Mouse (Mus musculus) E14TG2a.4 (cell line): ENCODE data around the gene Slc4a1.

Source experiments
- H3K27me3 ChIP-seq: 2 replicates; pipeline ENCODE4 v1.6.1; 2014; ENCODE audit warnings: low read length, control low read depth; ENCODE audit not compliant: insufficient read depth
- H3K36me3 ChIP-seq: 2 replicates; pipeline ENCODE4 v1.6.1; 2014; ENCODE audit warnings: low read length, control low read depth; ENCODE audit not compliant: insufficient read depth
- H3K4me1 ChIP-seq: replicated peaks from 2 replicates; pipeline ENCODE4 v1.6.1; 2014; ENCODE audit warnings: low read depth, low read length, control low read depth
- H3K4me3 ChIP-seq: replicated peaks from 2 replicates; pipeline ENCODE4 v1.5.1; 2014; ENCODE audit warnings: mild to moderate bottlenecking, low read length
- H3K9me3 ChIP-seq: 2 replicates; pipeline ENCODE4 v1.6.1; 2014; ENCODE audit warnings: low read length, control low read depth
- CTCF ChIP-seq: conservative IDR thresholded peaks from 2 replicates; pipeline ENCODE4 v1.5.1; 2014; ENCODE audit warnings: low read length
- NANOG ChIP-seq: IDR thresholded peaks from 2 replicates; pipeline ENCODE4 v1.6.1; 2014; ENCODE audit warnings: borderline replicate concordance, low read length, mixed read lengths
- POU5F1 ChIP-seq: IDR thresholded peaks from 2 replicates; pipeline ENCODE4 v1.6.1; 2014; ENCODE audit warnings: low read length, borderline replicate concordance

The Slc4a1 gene

DNA sequence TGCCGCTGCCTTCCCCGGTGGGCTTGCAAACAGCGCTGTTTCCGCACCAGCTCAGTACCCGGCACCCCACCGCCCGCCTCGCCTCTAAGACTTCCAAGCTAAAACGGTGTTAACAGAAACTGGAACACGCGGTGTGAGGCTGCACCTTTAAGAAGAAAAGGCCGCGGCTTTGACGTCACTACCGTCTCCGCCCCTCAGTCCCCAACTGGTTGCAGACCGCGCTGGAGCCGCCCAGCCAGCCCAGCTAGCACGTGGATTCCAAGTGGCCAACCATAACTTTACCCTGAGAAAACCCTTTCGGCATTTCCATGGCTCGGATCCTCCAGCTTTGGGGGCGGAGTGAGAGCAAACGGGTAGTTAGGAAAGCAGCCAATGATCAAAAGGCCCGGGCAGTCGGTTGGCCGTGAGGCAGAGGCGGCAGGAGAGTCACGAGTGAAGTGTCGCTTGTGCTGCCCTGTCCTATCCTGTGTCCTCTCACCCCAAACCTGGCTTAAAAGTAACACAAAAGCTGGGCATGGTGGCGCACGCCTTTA lies 42.4 kb upstream of the Slc4a1 start:
- Histone ChIP-seq H3K4me1 (peaks cover 58% of the 10 kb centered on the region), H3K27me3 (0 out of 2 replicates have a peak, but pooled peaks cover 2% of the 10 kb centered on the region), H3K36me3 (peaks cover 31% of the 10 kb centered on the region), H3K4me3 (peak overlapping the region; percentile 97), H3K9me3 (no peaks in the 10 kb centered on the region)
- TF ChIP-seq CTCF (no peak), POU5F1 (no peak), NANOG (no peak)

DNA sequence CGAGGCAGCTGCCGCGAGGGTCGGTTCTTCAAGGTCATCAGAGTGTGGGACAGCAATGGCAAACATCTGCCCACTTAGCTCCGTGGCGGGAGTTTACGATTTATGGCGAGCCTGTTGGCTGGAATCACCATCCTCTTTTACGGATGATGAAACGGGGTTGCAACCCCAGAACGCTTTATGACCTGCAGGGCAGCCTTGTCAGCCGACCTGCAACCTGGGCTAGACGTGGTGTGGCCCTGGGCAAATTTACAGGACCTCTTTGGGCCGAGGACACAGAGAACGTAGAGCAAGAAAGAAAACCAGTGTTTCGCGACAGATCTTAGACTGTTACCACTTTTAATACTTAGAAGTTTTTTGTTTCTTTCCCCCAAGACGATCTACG lies 41.8 kb upstream of the Slc4a1 start, which contains the start of gene Slc25a39:
Gene Slc25a39, minus strand, starts transcription at position 113 of the 382 bp plus-strand sequence.
- TF ChIP-seq NANOG (no peak), CTCF (no peak), POU5F1 (no peak)
- no peaks in the 10 kb centered on the region for H3K27me3 ChIP-seq
- H3K36me3 ChIP-seq, result peaks cover 37% of the 10 kb centered on the region
- no peaks in the 10 kb centered on the region for H3K9me3 ChIP-seq
- peak within 1 kb of the TSS; percentile 97 for H3K4me3 ChIP-seq
- peaks cover 63% of the 10 kb centered on the region for H3K4me1 ChIP-seq

GRCm38 (mm10) chr11:102406900-102407833 lies 41.2 kb upstream of the Slc4a1 start:
- H3K4me1 ChIP-seq, result peaks cover 69% of the 10 kb centered on the region
- TF ChIP-seq CTCF (no peak), POU5F1 (no peak), NANOG (no peak)
- no peaks in the 10 kb centered on the region for H3K9me3 ChIP-seq
- peak overlapping the region; percentile 97 for H3K4me3 ChIP-seq
- peaks cover 43% of the 10 kb centered on the region for H3K36me3 ChIP-seq
- H3K27me3 ChIP-seq, result no peaks in the 10 kb centered on the region

- TF ChIP-seq POU5F1 (no peak), NANOG (no peak), CTCF (no peak)
- H3K9me3 ChIP-seq, result no peaks in the 10 kb centered on the region
- H3K27me3 ChIP-seq, result no peaks in the 10 kb centered on the region
- peaks cover 51% of the 10 kb centered on the region for H3K36me3 ChIP-seq
- peaks cover 69% of the 10 kb centered on the region for H3K4me1 ChIP-seq
- peak overlapping the region; percentile 97 for H3K4me3 ChIP-seq
Observed at GRCm38 (mm10) chr11:102406401-102406800, 40.4 kb upstream of the Slc4a1 start.

DNA sequence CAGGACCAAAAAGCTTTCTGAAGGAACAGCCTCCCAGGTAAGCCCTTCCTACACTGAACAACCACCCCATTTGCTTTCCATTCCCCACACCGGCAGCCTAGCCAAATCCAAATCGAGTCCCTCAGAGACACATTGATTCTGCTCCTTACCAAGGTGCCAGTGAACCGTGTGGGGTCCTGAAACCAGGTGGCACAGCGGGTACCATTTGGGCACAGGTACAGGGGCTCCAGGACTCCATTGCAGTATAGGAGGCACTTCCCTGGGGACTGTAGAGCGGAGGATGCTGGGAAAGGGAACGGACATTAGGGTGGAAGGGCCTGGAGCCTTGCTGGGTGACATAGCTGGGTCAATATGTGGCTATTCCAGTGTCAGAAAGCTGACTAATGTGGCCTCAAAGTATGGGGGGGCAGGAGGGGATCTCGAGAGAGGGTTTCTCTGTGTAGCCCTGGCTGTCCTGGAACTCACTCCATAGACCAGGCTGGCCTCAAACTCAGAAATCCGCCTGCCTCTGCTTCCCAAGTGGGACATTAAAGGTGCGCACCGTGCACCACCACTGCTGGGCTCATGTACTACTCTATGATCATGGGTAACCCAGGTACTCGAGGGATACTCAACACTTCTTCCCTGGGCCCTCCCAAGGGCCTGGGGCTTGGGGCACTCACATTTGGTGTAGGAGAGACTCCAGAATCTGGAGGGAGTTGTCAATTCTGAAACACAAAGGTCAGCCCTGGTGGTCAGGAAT lies 39.7 kb upstream of the Slc4a1 start:
- peak overlapping the region; percentile 97 for H3K4me3 ChIP-seq
- no peak for TF ChIP-seq NANOG
- no peak for TF ChIP-seq POU5F1
- TF ChIP-seq CTCF, result no peak
- no peaks in the 10 kb centered on the region for H3K9me3 ChIP-seq
- H3K36me3 ChIP-seq, result peaks cover 58% of the 10 kb centered on the region
- no peaks in the 10 kb centered on the region for H3K27me3 ChIP-seq
- H3K4me1 ChIP-seq, result peaks cover 71% of the 10 kb centered on the region

DNA sequence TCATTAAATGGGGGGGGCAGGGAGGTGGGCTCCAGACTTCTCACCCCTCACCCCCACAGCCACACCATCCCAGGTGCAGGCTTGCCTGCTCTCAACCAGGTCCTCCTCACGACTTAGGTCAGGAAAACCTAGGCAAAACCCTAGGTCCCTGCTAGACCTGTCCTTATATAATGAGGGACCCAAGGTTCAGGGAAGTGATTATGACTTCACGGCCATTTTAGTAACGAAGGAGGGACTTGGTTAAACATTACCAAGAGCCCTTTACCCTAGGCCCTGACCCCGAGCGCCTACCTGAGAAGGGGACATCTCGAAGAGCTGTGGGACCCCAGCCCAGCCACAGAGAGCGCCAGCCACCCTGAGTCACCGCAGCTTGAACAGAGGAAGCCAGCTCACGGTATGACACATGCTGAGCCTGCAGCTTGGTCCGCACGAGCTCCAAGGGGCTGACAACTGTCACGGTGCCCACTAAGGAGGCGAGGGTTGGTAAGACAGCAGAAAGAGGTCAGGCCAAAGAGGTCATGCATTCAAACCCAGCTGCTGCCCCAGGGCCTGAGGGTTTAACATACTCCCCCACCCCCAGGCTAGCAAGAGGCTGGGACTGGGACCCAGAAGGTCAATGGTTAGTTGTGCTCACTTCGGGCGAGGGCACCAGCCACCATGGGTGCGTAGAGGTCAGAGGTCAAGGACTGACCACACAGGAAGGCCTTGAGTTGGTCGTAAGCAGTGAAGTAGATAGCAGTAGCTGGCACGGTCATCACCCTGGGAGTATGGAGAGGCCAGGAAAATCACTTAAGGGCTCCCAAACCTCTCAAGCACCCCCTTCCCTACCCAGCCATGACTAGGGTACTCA lies 38.4 kb upstream of the Slc4a1 start:
- no peak for TF ChIP-seq CTCF
- no peak for TF ChIP-seq POU5F1
- no peak for TF ChIP-seq NANOG
- Histone ChIP-seq H3K9me3 (no peaks in the 10 kb centered on the region), H3K4me1 (peaks cover 76% of the 10 kb centered on the region), H3K4me3 (peak overlapping the region; percentile 97), H3K36me3 (peaks cover 63% of the 10 kb centered on the region), H3K27me3 (peaks cover 2% of the 10 kb centered on the region)

- H3K9me3 ChIP-seq, result no peaks in the 10 kb centered on the region
- H3K27me3 ChIP-seq, result peaks cover 8% of the 10 kb centered on the region
- peaks cover 78% of the 10 kb centered on the region for H3K4me1 ChIP-seq
- no peak overlapping the region for H3K4me3 ChIP-seq
- TF ChIP-seq NANOG (no peak), POU5F1 (no peak)
- peaks cover 63% of the 10 kb centered on the region for H3K36me3 ChIP-seq
Observed at GRCm38 (mm10) chr11:102403657-102404056, 37.7 kb upstream of the Slc4a1 start.
